Mouse (Mus musculus) cerebellum, postnatal 25 days (tissue): Measurements from ENCODE around the gene Map3k20.

ENCODE experiments used
- DNase-seq, 2 experiments: peaks; one replicate each; pipeline ENCODE4 v3.0.0; 2021; ENCODE audit warnings: mixed read lengths in 2 of 2

Map3k20 gene

DNA sequence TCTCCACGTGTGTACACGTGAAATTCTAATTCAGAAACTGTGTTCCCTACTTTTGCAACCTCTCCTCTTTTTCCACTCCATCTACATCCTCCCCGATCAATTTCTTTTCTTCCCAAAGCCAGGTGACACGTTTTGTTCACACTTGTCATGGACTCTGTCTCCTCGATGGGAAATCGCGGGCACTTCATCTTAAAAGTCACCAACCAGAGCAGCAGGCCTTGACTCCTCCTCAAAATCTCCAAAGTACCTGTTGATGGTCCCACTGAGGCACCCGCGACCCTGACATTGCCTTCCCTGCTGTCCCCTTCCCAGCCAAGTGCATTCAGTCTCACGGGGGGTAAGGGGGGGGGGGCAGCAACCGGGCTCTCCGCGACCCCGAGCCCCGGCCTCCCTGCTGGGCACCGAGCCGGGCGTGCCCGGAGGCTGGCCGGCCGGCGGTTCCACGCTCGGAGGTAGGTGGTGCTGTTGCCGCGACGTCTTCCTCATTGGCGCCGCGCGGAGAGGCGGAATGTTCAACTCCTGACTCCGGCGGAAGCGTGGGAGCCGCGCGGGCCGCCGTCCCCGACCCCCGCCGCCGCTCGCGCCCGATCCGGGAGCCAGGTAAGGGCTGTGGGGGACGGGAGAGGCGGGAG lies at the start of gene Map3k20:
Map3k20 (plus strand) TSS at position 382 of the 632 bp plus-strand sequence.
- DNase-seq, result peak in 1 of 2 experiments; percentile 78

DNA sequence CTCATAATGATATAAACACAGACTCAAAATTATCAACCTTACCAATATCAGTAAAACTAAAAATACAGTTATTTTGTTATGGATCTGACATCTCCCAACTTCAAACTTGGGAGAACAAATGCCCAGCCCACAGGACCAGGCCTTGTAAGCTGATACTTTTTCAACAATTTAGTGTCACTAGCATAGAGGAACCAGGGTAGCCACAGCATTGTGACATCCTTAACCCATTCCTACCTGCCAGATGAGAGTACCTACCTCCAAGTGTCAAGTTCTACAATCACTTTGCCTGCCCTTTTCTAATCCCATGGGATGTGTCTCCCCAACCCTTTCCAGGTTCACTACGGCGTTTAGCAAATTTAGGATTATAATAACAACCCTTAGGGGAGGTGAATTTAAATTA lies 47.0 kb upstream of the Map3k20 start:
- DNase-seq, result no peak

DNA sequence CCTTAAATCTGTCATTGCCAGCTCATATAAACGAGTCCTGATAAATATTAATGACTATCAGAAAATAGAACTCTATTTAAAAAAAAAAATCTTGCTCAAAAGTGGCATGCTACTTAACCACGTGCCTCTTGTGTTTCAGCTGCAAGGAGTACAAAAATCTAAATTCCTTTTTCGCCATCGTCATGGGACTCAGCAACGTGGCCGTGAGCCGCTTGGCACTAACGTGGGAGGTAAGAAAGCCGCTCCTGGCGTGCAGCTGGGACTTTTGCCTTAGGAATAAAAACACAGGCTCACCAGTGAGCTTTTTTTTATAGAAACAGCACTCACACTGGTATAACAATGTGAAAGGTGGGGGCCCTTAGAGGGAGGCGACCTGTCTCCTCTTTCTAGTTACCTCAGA lies 46.5 kb upstream of the Map3k20 start:
- DNase-seq, result no peak

DNA sequence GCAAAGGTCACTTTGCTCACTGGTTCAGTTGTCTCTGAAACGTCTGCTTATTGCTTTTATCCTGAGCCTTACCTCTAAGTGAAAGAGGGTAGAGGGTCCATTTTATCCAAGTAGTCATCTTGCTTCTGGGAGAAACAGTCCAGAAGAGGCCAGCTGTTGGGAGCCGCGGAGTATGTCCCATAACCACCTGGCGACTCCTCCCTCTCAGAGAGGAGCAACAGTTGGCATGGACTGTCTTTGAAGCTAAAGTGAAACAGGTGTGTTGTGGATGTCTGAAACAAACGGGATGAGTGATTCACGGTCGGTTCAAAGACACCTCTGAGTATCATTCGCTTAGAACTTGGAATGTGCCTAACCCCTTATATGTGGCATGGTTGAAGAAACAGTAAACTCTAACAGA lies 46.0 kb upstream of the Map3k20 start:
- no peak for DNase-seq

DNA sequence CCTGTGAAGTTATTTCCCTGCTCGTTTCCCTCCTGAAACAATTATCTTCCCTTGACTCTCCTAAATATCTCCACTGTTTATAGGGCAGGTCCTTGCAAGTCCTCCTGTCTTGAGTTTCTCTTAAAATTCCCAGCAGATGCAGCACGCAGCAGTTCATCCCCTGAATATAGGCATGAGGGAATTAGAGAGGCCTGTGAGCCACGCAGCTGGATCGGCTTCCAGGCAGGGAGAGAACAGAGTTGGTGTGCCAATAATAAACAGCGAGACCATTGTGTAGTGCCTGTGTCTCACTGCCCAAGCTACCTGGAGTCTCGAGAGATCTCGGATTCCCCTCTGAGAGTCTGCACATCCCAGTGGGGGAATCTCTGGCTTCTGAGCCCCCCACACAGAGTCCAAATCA lies 45.4 kb upstream of the Map3k20 start:
- DNase-seq, result no peak

DNA sequence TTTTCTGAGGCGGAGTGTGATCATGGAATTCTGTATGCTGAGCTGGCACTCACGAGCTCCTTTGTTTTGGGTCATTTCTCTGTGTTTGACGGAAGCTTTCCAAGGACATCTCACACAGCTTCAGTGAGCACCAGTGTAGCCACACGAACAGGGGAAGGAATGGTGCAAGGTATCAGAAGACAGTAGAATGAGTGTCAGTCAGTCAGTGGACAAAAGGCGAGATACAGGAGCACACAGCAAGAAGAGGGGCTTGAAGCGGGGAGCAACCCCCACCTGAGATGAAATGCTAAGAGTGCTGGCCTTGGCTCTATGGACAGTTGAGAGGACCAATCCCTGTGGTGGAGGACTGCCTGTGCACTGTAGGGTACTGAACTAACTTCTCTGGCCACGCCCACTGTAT lies 44.7 kb upstream of the Map3k20 start:
- DNase-seq, result no peak

DNA sequence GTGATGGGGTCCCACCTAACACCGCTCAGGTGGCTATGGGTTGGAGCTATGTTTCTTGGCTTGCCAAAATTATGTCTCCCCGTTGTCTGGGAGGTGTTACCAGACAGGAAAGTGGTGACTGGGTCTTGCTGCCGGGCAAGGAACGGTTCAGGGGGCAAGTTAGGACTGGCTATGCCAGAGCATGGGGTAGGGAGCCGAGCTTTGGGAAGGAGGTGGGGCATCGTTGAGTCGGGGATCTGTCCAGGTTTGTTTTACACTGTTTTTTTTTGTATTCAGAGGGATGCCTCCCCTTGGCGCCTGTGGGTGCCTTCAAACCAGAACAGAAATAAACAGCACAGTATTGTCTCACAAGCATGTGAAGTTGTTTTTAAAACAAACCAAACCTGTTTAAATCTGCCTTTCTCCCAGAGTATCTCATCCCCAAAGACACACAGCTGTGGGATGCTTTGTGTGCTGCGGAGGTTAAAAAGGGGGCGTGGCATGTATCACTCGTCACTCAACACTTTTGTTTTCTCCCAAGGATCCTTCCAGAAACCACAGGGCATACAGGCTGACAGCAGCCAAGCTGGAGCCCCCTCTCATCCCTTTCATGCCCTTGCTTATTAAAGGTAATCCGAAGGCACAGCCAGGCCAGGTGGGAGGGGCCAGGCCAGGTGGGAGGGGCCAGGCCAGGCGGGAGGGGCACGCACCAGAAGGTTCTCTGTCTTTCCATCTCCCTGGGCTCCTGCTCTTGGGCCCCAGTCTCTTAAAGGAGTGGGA lies 43.5 kb upstream of the Map3k20 start:
- no peak for DNase-seq

DNA sequence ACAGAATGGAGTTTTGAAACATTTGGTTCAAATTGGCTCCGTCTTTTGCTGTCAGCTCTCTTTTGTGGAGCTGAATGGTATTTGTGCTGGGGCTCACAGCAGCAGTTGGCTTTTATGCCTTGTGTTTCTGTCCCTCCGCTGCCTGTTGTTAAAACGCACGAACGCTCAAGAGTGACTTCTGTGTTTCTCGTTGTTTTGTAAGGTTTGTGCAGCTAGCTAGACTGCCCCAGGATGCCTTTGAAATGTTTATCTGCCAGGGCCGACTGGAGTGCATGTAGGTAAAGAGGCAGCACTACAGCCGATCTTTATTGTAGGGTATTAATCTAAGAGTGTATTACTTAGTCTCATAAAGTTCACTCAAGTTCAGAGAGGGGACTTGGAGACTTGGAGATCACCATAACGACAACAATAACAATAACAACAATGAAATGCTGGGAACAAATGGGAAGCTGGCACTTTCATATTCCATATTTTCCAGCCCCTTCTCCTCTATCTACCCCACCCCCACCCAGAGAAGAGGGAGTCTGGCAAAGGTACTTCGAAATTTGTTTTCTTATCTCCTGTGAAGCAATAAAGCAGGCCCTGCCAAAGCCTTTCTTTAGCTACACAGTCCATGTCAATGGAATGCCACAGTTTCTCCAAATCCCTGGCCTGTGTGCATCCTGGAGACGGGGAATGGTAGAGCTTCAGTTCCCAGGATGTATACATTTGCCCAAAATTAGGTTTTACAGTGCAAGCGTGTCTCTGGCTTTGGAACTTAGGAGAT lies 42.3 kb upstream of the Map3k20 start:
- no peak for DNase-seq

DNA sequence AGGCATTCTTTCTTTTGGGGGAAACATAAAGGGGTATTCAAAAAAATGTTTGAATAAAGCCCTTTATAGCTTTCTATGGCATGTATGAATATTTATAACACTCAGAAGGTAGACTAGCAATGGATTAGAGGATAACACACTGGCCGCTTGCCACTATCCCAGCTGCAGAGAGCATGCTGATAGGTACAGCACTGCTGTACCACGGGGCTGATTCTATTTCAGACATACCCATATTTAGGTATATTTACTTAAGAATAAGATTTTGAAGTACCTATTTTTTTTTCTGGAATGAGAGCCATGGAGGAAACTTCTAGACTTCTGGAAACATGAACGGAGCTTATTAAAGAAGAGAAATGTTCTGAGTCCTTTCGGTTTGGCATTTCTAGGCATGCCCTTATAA lies 39.8 kb upstream of the Map3k20 start:
- no peak for DNase-seq

DNA sequence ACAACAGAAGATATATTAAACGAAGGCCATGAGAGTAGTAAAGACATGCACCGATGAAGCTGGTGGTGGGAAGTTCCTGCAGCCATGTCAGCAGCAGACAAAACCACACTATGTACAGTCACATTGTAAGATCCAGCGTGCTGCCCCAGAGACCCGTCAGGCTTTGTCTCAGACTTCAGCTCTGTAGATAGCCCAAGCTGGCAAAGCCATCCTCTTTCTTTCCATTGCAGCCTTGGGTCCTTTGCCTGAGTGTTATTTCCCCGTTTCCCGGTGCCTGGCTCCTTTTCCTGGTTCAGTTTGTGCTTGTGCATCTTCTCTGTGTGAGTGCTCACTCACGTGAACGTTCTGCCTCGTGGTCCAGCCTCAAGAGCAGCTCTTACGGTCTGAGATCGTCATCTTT lies 39.1 kb upstream of the Map3k20 start:
- DNase-seq, result no peak

DNA sequence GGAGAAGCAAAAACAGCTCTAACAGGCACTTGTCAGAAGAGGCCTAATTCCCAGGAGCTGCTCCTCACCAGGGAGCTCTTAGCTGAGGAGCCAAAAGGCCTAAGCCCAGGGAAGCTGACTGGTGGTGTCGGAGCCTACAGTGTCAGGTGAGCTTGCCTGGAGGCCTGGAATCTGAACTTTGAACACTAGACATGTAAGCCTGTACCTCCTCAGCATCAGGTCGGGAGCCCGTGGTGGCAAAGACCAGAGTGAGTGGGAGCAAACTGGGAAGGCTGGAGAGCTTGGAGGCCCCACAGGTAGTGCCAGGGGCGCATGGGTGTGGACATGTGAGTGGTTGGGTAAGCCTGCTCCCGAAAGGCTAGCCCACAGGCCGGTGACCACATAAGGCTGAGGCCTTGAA lies 37.6 kb upstream of the Map3k20 start:
- DNase-seq, result no peak

DNA sequence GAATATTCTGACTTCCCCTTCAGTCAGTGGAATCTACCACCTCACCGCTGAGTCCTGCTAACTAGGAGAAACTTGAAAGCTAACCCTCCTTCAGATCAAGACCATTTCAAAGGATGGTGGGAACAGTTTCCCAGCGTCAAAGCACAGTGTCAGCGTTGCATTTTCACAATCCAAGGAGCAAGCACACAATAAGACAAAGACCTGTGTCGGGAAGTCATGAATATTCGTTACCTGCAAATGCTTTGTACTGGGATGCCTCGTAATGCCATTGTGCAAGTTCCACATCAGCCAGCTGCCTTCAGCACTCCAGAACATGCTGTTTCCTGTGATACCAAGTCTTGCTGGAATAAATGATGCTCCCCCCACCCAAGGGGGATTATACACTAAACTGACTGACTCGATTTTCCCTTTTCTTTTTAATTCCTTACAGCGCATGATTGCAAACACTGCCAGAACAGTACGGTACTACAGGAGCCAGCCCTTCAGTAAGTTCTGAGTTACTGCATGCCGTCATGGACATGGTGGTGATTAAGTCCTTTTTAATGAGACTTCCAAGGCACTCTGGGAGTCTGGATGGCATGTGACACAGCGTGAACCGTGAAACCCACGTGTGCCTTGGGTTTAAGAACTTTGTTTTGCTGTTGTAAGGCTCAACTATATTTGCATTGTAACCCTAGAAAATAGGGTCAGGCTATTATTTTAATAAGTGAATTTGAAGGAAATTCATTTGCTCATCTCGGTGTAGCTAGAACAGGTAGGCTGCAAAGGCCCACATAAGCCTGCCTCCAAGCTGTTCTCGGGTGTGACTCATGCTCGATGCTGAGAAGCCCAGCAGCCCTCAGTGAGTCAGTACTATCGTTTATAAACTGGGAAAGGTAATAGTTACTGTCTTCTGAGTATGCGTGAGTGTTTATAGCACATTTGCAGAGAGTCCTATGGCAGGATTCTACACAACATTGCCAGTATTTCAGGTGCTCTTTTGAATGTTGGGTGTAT lies 32.6 kb upstream of the Map3k20 start:
- no peak for DNase-seq

DNA sequence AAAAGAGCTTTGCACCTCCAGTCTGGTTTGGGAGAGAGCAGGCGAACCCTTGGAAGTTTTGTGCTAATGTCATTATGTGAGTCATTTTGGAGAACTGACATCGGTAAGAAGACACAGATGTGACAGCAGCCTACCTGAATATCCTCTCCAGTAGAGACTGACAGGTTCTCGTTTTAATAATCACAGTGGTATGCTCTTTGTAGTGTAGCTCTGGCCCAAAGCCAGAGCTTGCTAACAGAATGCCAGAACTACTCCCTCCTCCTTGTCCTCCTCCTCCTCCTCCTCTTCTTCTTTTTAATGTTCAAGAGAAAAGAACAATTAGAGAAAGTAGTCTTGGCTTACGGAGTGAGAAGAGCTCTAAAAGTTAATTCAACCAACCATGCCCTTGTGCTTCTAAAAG lies 31.6 kb upstream of the Map3k20 start:
- no peak for DNase-seq

DNA sequence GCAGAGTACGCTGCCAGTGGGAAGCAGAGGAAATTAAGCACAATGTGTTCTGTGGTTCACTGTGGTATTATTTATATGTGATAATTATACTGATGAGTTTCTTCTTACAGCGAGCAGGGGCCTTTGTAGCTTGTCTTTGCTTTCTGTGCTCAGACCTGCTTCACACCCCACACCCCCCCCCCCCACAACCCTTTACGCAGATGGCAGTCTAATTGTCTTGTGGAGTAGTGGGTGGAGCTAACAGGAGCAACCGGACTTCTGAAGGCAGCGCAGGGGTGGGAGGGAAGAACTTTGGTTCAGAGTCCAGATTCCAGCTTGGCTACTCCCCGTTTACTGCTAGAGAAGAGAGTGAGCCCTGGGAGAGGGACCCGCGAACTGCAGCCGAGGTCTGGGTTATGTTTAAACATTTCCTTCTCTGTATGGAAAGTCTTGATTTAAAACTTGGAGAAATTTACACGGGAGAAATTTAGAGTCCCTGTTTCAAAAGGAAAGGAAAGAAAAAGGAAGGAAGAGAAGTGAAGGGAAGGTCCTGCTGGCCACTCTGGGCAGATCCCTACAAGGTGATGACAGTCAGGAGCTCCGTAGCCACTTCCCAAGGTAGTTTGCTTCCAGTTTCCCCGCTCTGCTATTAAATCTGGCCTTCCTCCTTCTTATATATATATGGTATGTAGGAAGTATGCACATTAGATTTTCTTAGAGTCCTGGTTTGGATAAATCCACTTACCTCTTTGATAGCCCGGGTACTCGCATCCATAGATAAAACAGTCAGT lies 30.4 kb upstream of the Map3k20 start:
- DNase-seq, result no peak

DNA sequence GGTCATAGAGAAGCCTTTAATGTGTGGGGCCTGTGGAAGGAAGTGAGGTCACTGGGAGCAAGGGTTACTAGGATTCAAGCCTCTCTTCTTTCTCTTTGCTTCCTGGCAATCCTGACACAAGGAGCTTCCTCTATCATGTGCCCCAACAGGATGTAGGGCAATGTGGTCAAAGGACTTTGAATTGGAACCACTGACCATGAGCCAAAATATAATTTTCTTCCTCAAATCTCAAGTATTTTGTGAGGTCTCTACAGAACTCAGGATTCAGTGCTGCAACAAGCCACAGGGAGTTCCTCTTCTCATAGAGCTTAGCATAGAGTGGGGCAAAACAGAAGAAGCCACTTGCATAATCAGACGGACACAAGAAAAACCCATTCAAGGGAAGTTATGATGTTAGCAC lies 24.7 kb upstream of the Map3k20 start:
- DNase-seq, result no peak

DNA sequence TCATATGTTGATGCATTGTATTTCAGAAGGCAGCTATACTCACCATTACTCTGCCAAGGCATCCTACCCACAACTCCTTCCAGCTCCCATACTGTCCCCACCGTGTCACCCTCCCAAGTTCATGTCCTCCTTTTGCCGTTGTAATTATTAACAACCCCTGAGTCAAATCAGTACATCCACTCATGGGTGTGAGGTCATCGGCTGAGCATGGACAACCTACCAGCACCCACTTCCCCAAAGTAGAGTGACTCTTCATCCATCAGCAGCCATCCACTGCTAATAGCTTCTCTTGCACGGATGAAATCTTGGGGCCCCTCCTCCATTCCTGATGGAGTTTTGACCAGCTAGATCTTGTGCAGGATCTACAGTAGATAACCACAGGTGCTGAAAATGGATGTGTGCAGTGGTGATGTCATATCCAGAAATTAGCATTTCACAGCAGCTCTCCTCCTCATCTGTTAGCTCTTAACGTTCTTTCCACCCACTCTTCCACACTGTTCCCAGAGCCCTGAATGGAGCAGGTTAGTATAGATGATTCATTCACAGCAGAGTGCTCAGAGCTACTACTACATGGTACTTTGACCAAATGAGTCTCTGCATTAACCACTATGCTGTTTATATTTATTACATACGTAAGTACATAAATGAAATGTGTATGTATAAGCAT lies 22.5 kb upstream of the Map3k20 start:
- no peak for DNase-seq

DNA sequence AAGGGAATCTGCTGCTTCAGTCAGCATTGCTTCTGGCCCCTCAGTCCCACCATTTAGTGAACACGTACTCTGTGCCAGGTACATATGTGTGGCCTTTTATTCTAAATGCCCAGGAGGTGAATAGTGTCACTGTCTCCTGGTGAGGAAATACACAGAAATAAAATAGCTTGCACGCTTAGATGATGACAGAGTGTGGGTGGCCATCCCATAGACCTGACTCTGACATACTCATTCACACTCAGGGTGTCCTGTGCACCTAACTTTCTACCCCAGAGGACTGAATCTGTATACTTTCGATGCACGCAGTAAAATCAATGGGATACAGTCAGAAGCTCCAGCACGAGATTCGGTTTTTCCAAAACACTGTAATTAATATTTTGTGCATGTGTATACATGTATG lies 18.0 kb upstream of the Map3k20 start:
- DNase-seq, result no peak

DNA sequence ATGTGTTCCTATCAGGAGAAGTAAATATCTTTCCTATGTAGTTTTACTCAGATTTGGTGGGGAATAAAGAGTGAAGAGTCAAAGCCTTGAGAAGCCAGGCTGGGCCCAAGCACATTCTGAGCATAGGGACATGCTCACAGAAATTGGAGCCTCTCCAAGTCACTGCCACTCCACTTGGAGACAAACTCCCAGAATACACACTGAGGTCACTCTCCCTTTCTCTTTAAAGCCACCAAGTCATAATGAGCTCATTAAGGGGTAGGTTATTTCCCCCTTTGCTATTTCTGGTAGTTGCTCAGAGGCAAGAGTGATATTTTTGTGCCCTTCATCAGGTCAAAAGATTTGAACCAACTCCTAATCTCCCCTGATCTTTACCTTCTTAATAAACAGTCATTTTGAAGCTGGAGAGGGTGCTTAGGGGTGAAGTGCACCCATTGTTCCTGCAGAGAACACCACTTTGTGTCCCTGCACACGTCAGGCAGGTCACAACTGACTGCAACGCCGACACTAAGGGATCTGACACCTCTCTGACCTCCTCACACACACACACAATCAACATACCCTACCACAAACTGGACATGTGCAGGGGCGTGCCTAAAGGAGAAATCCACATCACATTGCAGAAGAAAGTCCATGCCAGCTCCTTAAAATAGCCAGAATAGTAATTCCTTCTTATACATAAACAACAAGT lies 15.6 kb upstream of the Map3k20 start:
- no peak for DNase-seq

DNA sequence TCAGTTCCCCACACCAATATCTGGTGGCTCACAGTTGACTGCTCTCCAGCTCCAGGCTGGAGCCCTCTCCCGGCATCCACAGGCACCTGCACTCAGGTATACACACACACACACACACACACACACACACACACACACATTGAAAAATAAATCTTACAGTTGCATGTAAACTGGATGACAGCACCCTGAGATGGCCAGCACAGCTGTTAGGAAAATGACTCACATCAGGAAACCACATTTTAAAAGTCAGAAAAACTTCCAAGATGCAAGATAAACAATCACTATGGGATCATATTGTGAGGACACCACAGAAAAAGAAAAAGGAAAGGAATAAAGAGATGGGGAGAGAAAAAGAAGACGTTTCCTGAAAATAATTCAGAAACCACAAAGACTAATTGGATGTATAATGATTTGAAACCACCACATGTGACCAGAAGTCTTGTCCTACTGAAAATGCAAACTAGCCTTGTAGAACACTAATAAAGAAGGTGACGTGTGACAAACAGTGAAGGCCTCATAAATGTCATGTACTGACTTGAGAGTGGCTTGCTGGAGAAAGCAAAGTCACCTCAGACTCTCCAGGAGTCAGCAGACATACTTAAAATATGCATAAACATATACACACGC lies 7.1 kb upstream of the Map3k20 start:
- no peak for DNase-seq

DNA sequence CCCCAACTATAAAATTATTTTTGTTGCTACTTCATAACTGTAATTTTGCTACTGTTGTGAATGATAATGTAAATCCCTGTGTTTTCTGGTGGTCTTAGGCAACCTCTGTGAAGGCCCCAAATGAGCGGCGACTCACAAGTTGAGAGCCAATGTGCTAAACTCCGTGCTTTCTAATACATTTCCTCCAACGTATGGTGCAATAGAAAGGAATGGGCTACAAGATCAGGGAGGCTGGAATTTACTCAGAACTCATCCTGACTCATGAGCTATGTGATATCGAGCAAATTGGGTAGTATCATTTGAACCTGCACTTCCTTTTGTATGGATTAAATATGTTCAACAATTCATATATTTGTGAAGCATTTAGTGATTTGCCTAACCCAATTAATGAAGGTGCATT lies 4.9 kb upstream of the Map3k20 start:
- DNase-seq, result no peak
